Mouse (Mus musculus): ENCODE results near the gene Zmat5.

DNA sequence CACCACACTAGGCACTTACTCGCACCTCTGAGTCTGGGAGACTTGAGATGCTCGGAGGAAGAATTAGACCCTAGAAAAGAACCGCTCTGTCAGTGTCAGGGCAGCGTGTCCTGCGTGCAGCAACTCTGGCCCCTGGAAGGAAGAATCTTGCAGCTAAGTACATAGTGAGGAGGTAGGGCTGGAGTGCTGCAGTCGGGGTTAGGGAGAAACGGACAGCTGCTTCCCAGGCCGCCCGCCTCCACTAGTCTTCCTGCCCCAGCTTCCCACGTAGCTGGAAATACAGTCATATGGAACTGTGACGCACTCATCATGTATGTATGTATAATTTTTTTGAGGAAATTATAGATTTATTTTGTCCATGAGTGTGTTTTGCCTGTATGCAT, 42.0 kb upstream of the Zmat5 start:
- TF ChIP-seq CTCF (IDR thresholded peaks at IDR 0.05; ENCODE audit: insufficient read depth, low read length) (no peak), POLR2A (IDR thresholded peaks at IDR 0.05; ENCODE audit: borderline replicate concordance, extremely low read depth, low read depth, low read length) (no peak)
